Mouse (Mus musculus) midbrain, embryonic 11.5 days (tissue): ENCODE data around the gene Zfp607b. TPM values are rescaled to one million over a fixed set of nuclear protein-coding genes. Genes with fewer than 3 reads are reported as not detected.

Source experiments
- ATAC-seq: fragments of 200-750 bp; cut with Nextera tagmentation; 2 replicates; pipeline ENCODE4 v1.8.0; 2017; ENCODE audit warnings: moderate TSS enrichment, moderate library complexity; ENCODE audit not compliant: low FRiP score
- DNase-seq: peaks from one replicate; pipeline ENCODE4 v3.0.0; 2015; ENCODE audit warnings: low spot score; ENCODE audit errors: missing footprints
- H3K27ac ChIP-seq: fragments of 300-500 bp; sonication (generic); 2 replicates; pipeline ENCODE4 v1.5.1; 2014; ENCODE audit warnings: low read depth, low read length
- H3K27me3 ChIP-seq: fragments of 300-500 bp; sonication (generic); 2 replicates; pipeline ENCODE4 v1.6.1; 2014; ENCODE audit warnings: mild to moderate bottlenecking, low read length, moderate library complexity, mixed read lengths; ENCODE audit not compliant: control insufficient read depth, insufficient read depth
- H3K36me3 ChIP-seq: fragments of 300-500 bp; sonication (generic); 2 replicates; pipeline ENCODE4 v1.6.1; 2014; ENCODE audit warnings: mild to moderate bottlenecking, low read length, moderate library complexity, mixed read lengths; ENCODE audit not compliant: control insufficient read depth, insufficient read depth
- H3K4me1 ChIP-seq: fragments of 300-500 bp; sonication (generic); 2 replicates; pipeline ENCODE4 v1.6.1; 2014; ENCODE audit warnings: low read length; ENCODE audit not compliant: control insufficient read depth, insufficient read depth
- H3K4me2 ChIP-seq: fragments of 300-500 bp; sonication (generic); 2 replicates; pipeline ENCODE4 v1.6.1; 2014; ENCODE audit warnings: mild to moderate bottlenecking, moderate library complexity
- H3K4me3 ChIP-seq: fragments of 300-500 bp; sonication (generic); 2 replicates; pipeline ENCODE4 v1.5.1; 2014; ENCODE audit warnings: low read depth, low read length
- H3K9ac ChIP-seq: fragments of 300-500 bp; sonication (generic); 2 replicates; pipeline ENCODE4 v1.6.1; 2014; ENCODE audit warnings: low read length
- H3K9me3 ChIP-seq: fragments of 300-500 bp; sonication (generic); 2 replicates; pipeline ENCODE4 v1.6.1; 2016; ENCODE audit warnings: low read length; ENCODE audit not compliant: control insufficient read depth
- WGBS: fragments of 180-500 bp; shearing (Covaris S2); extraction: QIAGEN DNeasy Blood & Tissue Kit; methylation state at CpG from one replicate; pipeline ENCODE4 v1.1.7; 2014; 5-methylcytosine and 5-hydroxymethylcytosine counted together
- polyA plus RNA-seq: library from polyadenylated mRNA; unstranded; fragments of >200 nt; fragmentation: Nextera tagmentation; extraction: Ambion mirVana; gene quantifications from 2 replicates; pipeline ENCODE4 v1.2.1, GENCODE M21; 2014

Gene Zfp607b
- 8.6 and 9.3 TPM in 2 replicates for polyA plus RNA-seq

- Histone ChIP-seq H3K4me3 (peak within 1 kb of the TSS; percentile 44), H3K4me2 (peak within 1 kb of the TSS; percentile 68), H3K27ac (peak within 1 kb of the TSS; percentile 58), H3K9me3 (no peaks in the 10 kb centered on the region), H3K4me1 (peaks cover 7% of the 10 kb centered on the region; the same call in 1 of the 2 replicates), H3K9ac (peak within 1 kb of the TSS; percentile 74), H3K27me3 (no peaks in the 10 kb centered on the region), H3K36me3 (no peaks in the 10 kb centered on the region)
- ATAC-seq (peak; percentile 97), DNase-seq (peak; percentile 97)
- whole genome bisulfite sequencing, result 0% methylated on average over 19 of the region's 19 CpGs
Observed at GRCm38 (mm10) chr7:27688815-27689612, at the start of gene Zfp607b. Gene Zfp607b, plus strand, starts transcription at chr7:27689340.

GRCm38 (mm10) chr7:27644471-27644870 lies 44.7 kb upstream of the Zfp607b start:
- Histone ChIP-seq H3K9me3 (no peaks in the 10 kb centered on the region), H3K4me1 (no peaks in the 10 kb centered on the region), H3K36me3 (no peaks in the 10 kb centered on the region), H3K27ac (no peak overlapping the region), H3K27me3 (no peaks in the 10 kb centered on the region), H3K4me3 (no peak overlapping the region), H3K9ac (no peak overlapping the region), H3K4me2 (no peak overlapping the region)
- WGBS, result 52% methylated on average over 1 of the region's 1 CpGs
- DNase-seq (no peak), ATAC-seq (no peak)

- no peak overlapping the region for H3K27ac ChIP-seq
- H3K4me1 ChIP-seq, result no peaks in the 10 kb centered on the region
- no peaks in the 10 kb centered on the region for H3K36me3 ChIP-seq
- no peak for DNase-seq
- no peaks in the 10 kb centered on the region for H3K9me3 ChIP-seq
- H3K9ac ChIP-seq, result no peak overlapping the region
- no peak overlapping the region for H3K4me3 ChIP-seq
- no peaks in the 10 kb centered on the region for H3K27me3 ChIP-seq
- no peak overlapping the region for H3K4me2 ChIP-seq
- WGBS, result 89% methylated on average over 7 of the region's 7 CpGs
- no peak for ATAC-seq
Observed at GRCm38 (mm10) chr7:27646516-27646915, 42.6 kb upstream of the Zfp607b start.

- 86% methylated on average over 6 of the region's 6 CpGs for WGBS
Observed at GRCm38 (mm10) chr7:27647281-27648002, 41.7 kb upstream of the Zfp607b start.

GRCm38 (mm10) chr7:27649723-27650122 lies 39.4 kb upstream of the Zfp607b start:
- Histone ChIP-seq H3K27ac (no peak overlapping the region), H3K4me1 (0 out of 2 replicates have a peak, but pooled peaks cover 4% of the 10 kb centered on the region), H3K4me2 (no peak overlapping the region), H3K9ac (no peak overlapping the region), H3K4me3 (no peak overlapping the region), H3K27me3 (peaks cover 19% of the 10 kb centered on the region), H3K9me3 (no peaks in the 10 kb centered on the region), H3K36me3 (no peaks in the 10 kb centered on the region)
- no peak for DNase-seq
- 95% methylated on average over 11 of the region's 11 CpGs for WGBS
- ATAC-seq, result no peak

More at GRCm38 (mm10) chr7:27647281-27648002, 41.7 kb upstream of the Zfp607b start:
- Histone ChIP-seq H3K4me1 (no peaks in the 10 kb centered on the region), H3K9me3 (no peaks in the 10 kb centered on the region), H3K36me3 (no peaks in the 10 kb centered on the region), H3K4me2 (no peak overlapping the region), H3K4me3 (no peak overlapping the region), H3K9ac (no peak overlapping the region), H3K27me3 (peaks cover 1% of the 10 kb centered on the region; the same call in 1 of the 2 replicates), H3K27ac (no peak overlapping the region)
- no peak for DNase-seq
- ATAC-seq, result no peak

- Histone ChIP-seq H3K4me1 (0 out of 2 replicates have a peak, but pooled peaks cover 4% of the 10 kb centered on the region), H3K9ac (no peak overlapping the region), H3K27me3 (peaks cover 21% of the 10 kb centered on the region), H3K9me3 (no peaks in the 10 kb centered on the region), H3K4me3 (no peak overlapping the region), H3K36me3 (no peaks in the 10 kb centered on the region), H3K4me2 (0 out of 2 replicates have a peak overlapping the region, but pooled peaks have one; percentile 10), H3K27ac (no peak overlapping the region)
- 6% methylated on average over 10 of the region's 10 CpGs for WGBS
- peak; percentile 99 for DNase-seq
- no peak for ATAC-seq
Observed at GRCm38 (mm10) chr7:27650949-27651348, 38.2 kb upstream of the Zfp607b start.

- DNase-seq, result peak; percentile 97
- H3K27ac ChIP-seq, result peak within 1 kb of the TSS; percentile 32
- ATAC-seq, result peak; percentile 72
- peaks cover 2% of the 10 kb centered on the region for H3K36me3 ChIP-seq
- WGBS, result 4% methylated on average over 50 of the region's 62 CpGs
- no peaks in the 10 kb centered on the region for H3K9me3 ChIP-seq
- peak within 1 kb of the TSS; percentile 49 for H3K4me3 ChIP-seq
- H3K9ac ChIP-seq, result peak within 1 kb of the TSS; percentile 64
- peak within 1 kb of the TSS; percentile 83 for H3K4me2 ChIP-seq
- 0 out of 2 replicates have a peak, but pooled peaks cover 4% of the 10 kb centered on the region for H3K4me1 ChIP-seq
- peaks cover 36% of the 10 kb centered on the region for H3K27me3 ChIP-seq
Observed at GRCm38 (mm10) chr7:27653681-27654437, 35.3 kb upstream of the Zfp607b start, which contains the start of gene Ttc9b. Gene Ttc9b, plus strand, starts transcription at chr7:27653915.

GRCm38 (mm10) chr7:27654607-27655276 lies 34.4 kb upstream of the Zfp607b start:
- Histone ChIP-seq H3K27me3 (peaks cover 39% of the 10 kb centered on the region), H3K9ac (no peak overlapping the region)

More at GRCm38 (mm10) chr7:27654607-27655276, 34.4 kb upstream of the Zfp607b start:
- no peak for ATAC-seq
- no peak overlapping the region for H3K27ac ChIP-seq
- no peaks in the 10 kb centered on the region for H3K9me3 ChIP-seq
- DNase-seq, result peak; percentile 88
- 0 out of 2 replicates have a peak, but pooled peaks cover 4% of the 10 kb centered on the region for H3K4me1 ChIP-seq
- peaks cover 2% of the 10 kb centered on the region for H3K36me3 ChIP-seq
- 67% methylated on average over 20 of the region's 20 CpGs for WGBS
- H3K4me3 ChIP-seq, result no peak overlapping the region
- H3K4me2 ChIP-seq, result peak overlapping the region; percentile 83
